Mouse (Mus musculus) intestine, embryonic 14.5 days (tissue): ENCODE data around the gene Cacfd1. TPM values are rescaled to one million over a fixed set of nuclear protein-coding genes. Genes with fewer than 3 reads are reported as not detected.

Experiments
- ATAC-seq: fragments of 200-750 bp; cut with Nextera tagmentation; replicated peaks from 2 replicates; pipeline ENCODE4 v1.8.0; 2017; ENCODE audit warnings: low read depth, moderate number of reproducible peaks, moderate TSS enrichment, moderate library complexity; ENCODE audit not compliant: low FRiP score, low TSS enrichment
- DNase-seq: peaks from one replicate; pipeline ENCODE4 v3.0.0-alpha.2; 2018; ENCODE audit warnings: low spot score
- H3K27ac ChIP-seq: fragments of 300-500 bp; sonication (generic); 2 replicates; pipeline ENCODE4 v1.5.1; 2014; ENCODE audit warnings: low read depth, mild to moderate bottlenecking, control low read depth
- H3K27me3 ChIP-seq: fragments of 300-500 bp; sonication (generic); replicated peaks from 2 replicates; pipeline ENCODE4 v1.6.1; 2014; ENCODE audit warnings: low read length, control low read depth; ENCODE audit not compliant: control insufficient read depth, insufficient read depth
- H3K36me3 ChIP-seq: fragments of 300-500 bp; sonication (generic); 2 replicates; pipeline ENCODE4 v1.6.1; 2014; ENCODE audit warnings: low read length, control low read depth; ENCODE audit not compliant: control insufficient read depth, insufficient read depth
- H3K4me1 ChIP-seq: fragments of 300-500 bp; sonication (generic); replicated peaks from 2 replicates; pipeline ENCODE4 v1.6.1; 2014; ENCODE audit warnings: low read length, control low read depth, mixed read lengths; ENCODE audit not compliant: control insufficient read depth, insufficient read depth
- H3K4me2 ChIP-seq: fragments of 300-500 bp; sonication (generic); 2 replicates; pipeline ENCODE4 v1.6.1; 2014; ENCODE audit warnings: low read length
- H3K4me3 ChIP-seq: fragments of 300-500 bp; sonication (generic); 2 replicates; pipeline ENCODE4 v1.5.1; 2014; ENCODE audit warnings: low read depth, low read length, control low read depth, mixed read lengths
- H3K9ac ChIP-seq: fragments of 300-500 bp; sonication (generic); 2 replicates; pipeline ENCODE4 v1.6.1; 2014; ENCODE audit warnings: mild to moderate bottlenecking, low read length
- H3K9me3 ChIP-seq: fragments of 300-500 bp; sonication (generic); 2 replicates; pipeline ENCODE4 v1.6.1; 2016; ENCODE audit warnings: low read length, control low read depth; ENCODE audit not compliant: control insufficient read depth
- WGBS: fragments of 180-500 bp; shearing (Covaris S2); extraction: QIAGEN DNeasy Blood & Tissue Kit; methylation state at CpG from one replicate; pipeline ENCODE4 v1.1.7; 2014; 5-methylcytosine and 5-hydroxymethylcytosine counted together
- polyA plus RNA-seq: library from polyadenylated mRNA; unstranded; fragments of >200 nt; fragmentation: Nextera tagmentation; extraction: Ambion mirVana; gene quantifications from 2 replicates; pipeline ENCODE4 v1.2.1, GENCODE M21; 2014

Gene Cacfd1
- polyA plus RNA-seq, 1 experiment from 2014 or later: 55.0 TPM

GRCm38 (mm10) chr2:27032361-27032760 lies 22.6 kb downstream of the Cacfd1 start:
- Histone ChIP-seq H3K36me3 (no peaks in the 10 kb centered on the region), H3K4me2 (no peak overlapping the region), H3K9me3 (no peaks in the 10 kb centered on the region), H3K4me1 (peaks cover 5% of the 10 kb centered on the region; the same call in 1 of the 2 replicates), H3K27ac (no peak overlapping the region), H3K9ac (no peak overlapping the region), H3K4me3 (no peak overlapping the region), H3K27me3 (no peaks in the 10 kb centered on the region)
- DNase-seq: no peak
- 52% methylated on average over 2 of the region's 2 CpGs for WGBS
- ATAC-seq: no peak

GRCm38 (mm10) chr2:27036003-27036402 lies 26.3 kb downstream of the Cacfd1 start:
- no peak for DNase-seq
- no peak for ATAC-seq
- Histone ChIP-seq H3K27me3 (no peaks in the 10 kb centered on the region), H3K4me3 (no peak overlapping the region), H3K27ac (no peak overlapping the region), H3K36me3 (no peaks in the 10 kb centered on the region), H3K9ac (no peak overlapping the region), H3K4me2 (no peak overlapping the region), H3K4me1 (no peaks in the 10 kb centered on the region), H3K9me3 (no peaks in the 10 kb centered on the region)
- 75% methylated on average over 3 of the region's 3 CpGs for WGBS

- Histone ChIP-seq H3K4me2 (no peak overlapping the region), H3K27me3 (no peaks in the 10 kb centered on the region), H3K9ac (no peak overlapping the region), H3K36me3 (no peaks in the 10 kb centered on the region), H3K9me3 (no peaks in the 10 kb centered on the region), H3K4me1 (no peaks in the 10 kb centered on the region), H3K27ac (no peak overlapping the region), H3K4me3 (no peak overlapping the region)
- ATAC-seq (no peak), DNase-seq (no peak)
- 68% methylated on average over 4 of the region's 4 CpGs for WGBS
These were observed 27.3 kb downstream of the Cacfd1 start for GRCm38 (mm10) chr2:27037008-27037407.

- Histone ChIP-seq H3K9ac (no peak overlapping the region), H3K4me2 (no peak overlapping the region), H3K4me1 (no peaks in the 10 kb centered on the region), H3K27me3 (no peaks in the 10 kb centered on the region), H3K27ac (no peak overlapping the region), H3K36me3 (no peaks in the 10 kb centered on the region), H3K4me3 (no peak overlapping the region), H3K9me3 (no peaks in the 10 kb centered on the region)
- no peak; the same call in 1 of the 2 replicates for ATAC-seq
- 1% methylated on average over 3 of the region's 3 CpGs for WGBS
- peak; percentile 85 for DNase-seq
These were observed 28.9 kb downstream of the Cacfd1 start for GRCm38 (mm10) chr2:27038596-27038995.

GRCm38 (mm10) chr2:27039286-27039685 lies 29.6 kb downstream of the Cacfd1 start:
- no peaks in the 10 kb centered on the region for H3K4me1 ChIP-seq
- 10% methylated on average over 1 of the region's 1 CpGs for WGBS
- DNase-seq (no peak), ATAC-seq (no peak)
- no peak overlapping the region for H3K27ac ChIP-seq
- no peaks in the 10 kb centered on the region for H3K27me3 ChIP-seq
- H3K4me3 ChIP-seq: no peak overlapping the region
- no peaks in the 10 kb centered on the region for H3K36me3 ChIP-seq
- no peak overlapping the region for H3K4me2 ChIP-seq
- no peaks in the 10 kb centered on the region for H3K9me3 ChIP-seq
- no peak overlapping the region for H3K9ac ChIP-seq

GRCm38 (mm10) chr2:27042131-27042844 lies 32.6 kb downstream of the Cacfd1 start:
- no peak overlapping the region for H3K4me2 ChIP-seq
- H3K4me3 ChIP-seq: no peak overlapping the region
- ATAC-seq (no peak), DNase-seq (no peak)
- no peaks in the 10 kb centered on the region for H3K36me3 ChIP-seq
- no peak overlapping the region for H3K27ac ChIP-seq
- peaks cover 5% of the 10 kb centered on the region; the same call in 1 of the 2 replicates for H3K4me1 ChIP-seq
- H3K9me3 ChIP-seq: no peaks in the 10 kb centered on the region
- 72% methylated on average over 8 of the region's 8 CpGs for WGBS
- no peak overlapping the region for H3K9ac ChIP-seq
- no peaks in the 10 kb centered on the region for H3K27me3 ChIP-seq

GRCm38 (mm10) chr2:27043461-27043860 lies 33.7 kb downstream of the Cacfd1 start:
- Histone ChIP-seq H3K4me1 (peaks cover 5% of the 10 kb centered on the region; the same call in 1 of the 2 replicates), H3K4me2 (no peak overlapping the region), H3K4me3 (no peak overlapping the region), H3K9ac (no peak overlapping the region), H3K27ac (no peak overlapping the region), H3K9me3 (no peaks in the 10 kb centered on the region), H3K36me3 (no peaks in the 10 kb centered on the region), H3K27me3 (no peaks in the 10 kb centered on the region)
- DNase-seq (peak; percentile 90), ATAC-seq (peak; percentile 84)
- WGBS: 20% methylated on average over 3 of the region's 3 CpGs

- H3K9ac ChIP-seq: no peak overlapping the region
- H3K9me3 ChIP-seq: no peaks in the 10 kb centered on the region
- H3K27ac ChIP-seq: no peak overlapping the region
- DNase-seq (no peak), ATAC-seq (no peak)
- no peaks in the 10 kb centered on the region for H3K36me3 ChIP-seq
- no peak overlapping the region for H3K4me3 ChIP-seq
- peaks cover 5% of the 10 kb centered on the region; the same call in 1 of the 2 replicates for H3K4me1 ChIP-seq
- no peak overlapping the region for H3K4me2 ChIP-seq
- H3K27me3 ChIP-seq: no peaks in the 10 kb centered on the region
- 81% methylated on average over 4 of the region's 4 CpGs for WGBS
These were observed 34.4 kb downstream of the Cacfd1 start for GRCm38 (mm10) chr2:27044166-27044565.

GRCm38 (mm10) chr2:27044641-27045040 lies 34.9 kb downstream of the Cacfd1 start:
- Histone ChIP-seq H3K9ac (no peak overlapping the region), H3K9me3 (no peaks in the 10 kb centered on the region), H3K4me1 (peaks cover 5% of the 10 kb centered on the region; the same call in 1 of the 2 replicates), H3K36me3 (no peaks in the 10 kb centered on the region), H3K27me3 (no peaks in the 10 kb centered on the region), H3K4me3 (no peak overlapping the region), H3K4me2 (no peak overlapping the region), H3K27ac (no peak overlapping the region)
- DNase-seq (no peak), ATAC-seq (no peak)
- 81% methylated on average over 3 of the region's 3 CpGs for WGBS
